Mouse (Mus musculus): ENCODE results near the gene Zmiz1.

DNA sequence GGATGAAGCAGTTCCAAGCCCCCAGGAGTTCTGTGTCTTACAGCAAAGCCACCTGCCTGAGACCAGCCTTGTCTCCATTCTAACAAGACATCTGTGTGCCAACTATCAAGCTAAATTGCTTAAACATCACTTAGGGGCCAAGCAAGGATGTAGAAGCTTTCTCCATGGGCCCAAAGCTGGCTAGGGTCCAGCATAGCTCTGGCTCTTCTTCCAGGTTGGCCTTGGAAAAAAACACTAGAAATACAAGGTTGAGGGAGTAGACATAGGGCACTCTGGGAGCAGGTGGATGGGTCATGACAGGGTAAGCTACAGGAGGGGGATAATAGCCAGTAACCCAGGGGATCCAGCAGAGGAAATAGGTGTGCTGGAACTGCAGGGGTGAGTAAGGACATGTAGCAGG, 20.7 kb upstream of the Zmiz1 start:
- TF ChIP-seq CTCF (IDR thresholded peaks at IDR 0.05; ENCODE audit: insufficient read depth, low read length) (no peak), POLR2A (IDR thresholded peaks at IDR 0.05; ENCODE audit: borderline replicate concordance, extremely low read depth, low read depth, low read length) (no peak)
